Mouse (Mus musculus): ENCODE results near the gene Shroom3. TPM values are rescaled to one million over a fixed set of nuclear protein-coding genes. Genes with fewer than 3 reads are reported as not detected.
A peak's percentile ranks its signal among the peaks of the same experiment; 100 is the strongest.

Shroom3 gene
- polyA plus RNA-seq, 1 experiment from 2014 or later = 5.1 TPM

DNA sequence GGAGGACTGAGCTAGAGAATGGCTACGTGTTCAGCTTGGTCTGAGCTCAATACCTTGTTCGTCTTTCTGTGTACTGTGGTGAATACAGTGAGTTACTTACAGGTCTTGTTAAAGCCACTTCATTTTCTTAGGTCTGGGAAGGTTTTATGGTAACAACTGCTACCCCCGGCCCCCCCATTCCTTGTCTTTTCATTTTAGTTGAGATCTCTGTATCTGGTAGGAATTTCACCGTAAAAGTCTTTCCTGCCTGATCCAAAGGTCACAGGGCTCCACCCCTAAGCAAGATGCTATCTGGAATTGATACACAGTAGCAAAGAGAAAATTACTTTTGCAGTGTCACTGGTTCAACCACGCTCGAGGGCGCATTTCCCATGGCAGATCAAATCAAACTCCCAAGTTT is 218.6 kb downstream of the Shroom3 start:
- Histone ChIP-seq H3K4me2 (ENCODE audit: low read depth) (no peak overlapping the region), H3K36me3 (ENCODE audit: control insufficient read depth, insufficient read depth, low read length) (no peaks in the 10 kb centered on the region), H3K4me1 (ENCODE audit: control insufficient read depth, insufficient read depth, low read length) (peaks cover 24% of the 10 kb centered on the region), H3K27me3 (ENCODE audit: control insufficient read depth, insufficient read depth, low read length) (no peaks in the 10 kb centered on the region), H3K4me3 (ENCODE audit: low read depth, low read length) (no peak overlapping the region), H3K9ac (ENCODE audit: low read length) (no peak overlapping the region), H3K27ac (ENCODE audit: low read depth, low read length) (no peak overlapping the region), H3K9me3 (ENCODE audit: control insufficient read depth, low read length) (no peaks in the 10 kb centered on the region)
- DNase-seq (ENCODE audit: low spot score) (no peak), ATAC-seq (ENCODE audit: insufficient read depth, low FRiP score, low TSS enrichment) (no peak)
- 62% methylated on average over 7 of the region's 7 CpGs for WGBS

DNA sequence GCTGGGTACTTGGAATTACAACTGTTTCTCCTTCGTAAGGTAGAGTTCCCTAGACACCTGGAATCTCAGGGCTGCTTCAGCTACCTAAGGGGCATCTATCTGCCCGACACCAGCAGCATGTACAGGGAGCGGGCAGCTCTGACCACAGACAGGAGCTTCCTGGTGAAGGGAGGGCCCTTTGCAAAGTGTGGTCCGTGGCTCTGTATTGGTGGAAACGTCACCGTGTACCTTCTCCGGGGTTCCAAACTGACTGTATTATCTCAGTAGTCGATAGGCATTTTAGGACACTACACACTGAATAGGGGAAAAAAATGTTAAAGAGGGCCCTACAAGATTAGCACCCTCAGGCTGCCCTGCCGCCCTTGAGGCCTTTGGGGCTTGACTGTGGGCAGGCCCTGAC is 221.9 kb downstream of the Shroom3 start:
- peaks cover 13% of the 10 kb centered on the region for H3K4me1 ChIP-seq (ENCODE audit: control insufficient read depth, insufficient read depth, low read length)
- peaks cover 3% of the 10 kb centered on the region; the same call in 1 of the 2 replicates for H3K9me3 ChIP-seq (ENCODE audit: control insufficient read depth, low read length)
- no peak overlapping the region for H3K4me3 ChIP-seq (ENCODE audit: low read depth, low read length)
- H3K36me3 ChIP-seq (ENCODE audit: control insufficient read depth, insufficient read depth, low read length) = no peaks in the 10 kb centered on the region; the same call in 1 of the 2 replicates
- DNase-seq (ENCODE audit: low spot score) (no peak), ATAC-seq (ENCODE audit: insufficient read depth, low FRiP score, low TSS enrichment) (peak; percentile 21)
- peak overlapping the region; percentile 27 for H3K9ac ChIP-seq (ENCODE audit: low read length)
- H3K27me3 ChIP-seq (ENCODE audit: control insufficient read depth, insufficient read depth, low read length) = no peaks in the 10 kb centered on the region
- 55% methylated on average over 9 of the region's 9 CpGs for WGBS
- H3K27ac ChIP-seq (ENCODE audit: low read depth, low read length) = peak overlapping the region; percentile 39; the same call in 1 of the 2 replicates
- no peak overlapping the region for H3K4me2 ChIP-seq (ENCODE audit: low read depth)

DNA sequence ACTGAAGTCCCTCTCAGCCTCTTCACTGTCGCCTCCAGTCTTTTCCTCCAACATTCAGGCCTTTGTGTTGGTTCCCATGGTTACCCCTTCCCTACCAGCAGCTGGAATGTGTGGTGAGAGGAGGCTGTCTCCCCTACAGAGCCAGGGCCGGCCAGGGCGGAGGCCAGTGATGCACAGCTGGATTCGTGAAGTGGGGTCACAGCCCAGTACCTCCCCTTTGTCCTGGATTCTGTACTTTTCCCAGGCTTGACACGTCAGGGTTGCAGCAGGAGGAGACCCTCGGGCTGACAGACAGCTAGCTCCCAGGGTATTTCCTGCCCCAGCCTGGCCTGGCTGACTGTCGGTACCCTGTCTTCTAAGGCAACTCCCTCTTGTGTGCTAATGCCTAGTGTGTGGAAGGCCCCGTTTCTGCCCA is 222.4 kb downstream of the Shroom3 start:
- Histone ChIP-seq H3K9me3 (ENCODE audit: control insufficient read depth, low read length) (peaks cover 3% of the 10 kb centered on the region; the same call in 1 of the 2 replicates), H3K27me3 (ENCODE audit: control insufficient read depth, insufficient read depth, low read length) (no peaks in the 10 kb centered on the region), H3K36me3 (ENCODE audit: control insufficient read depth, insufficient read depth, low read length) (no peaks in the 10 kb centered on the region; the same call in 1 of the 2 replicates), H3K4me2 (ENCODE audit: low read depth) (no peak overlapping the region), H3K4me3 (ENCODE audit: low read depth, low read length) (no peak overlapping the region), H3K4me1 (ENCODE audit: control insufficient read depth, insufficient read depth, low read length) (peaks cover 13% of the 10 kb centered on the region), H3K9ac (ENCODE audit: low read length) (peak overlapping the region; percentile 27), H3K27ac (ENCODE audit: low read depth, low read length) (peak overlapping the region; percentile 40)
- ATAC-seq (ENCODE audit: insufficient read depth, low FRiP score, low TSS enrichment) (peak; percentile 92), DNase-seq (ENCODE audit: low spot score) (peak; percentile 80)
- 4% methylated on average over 8 of the region's 8 CpGs for WGBS

- H3K36me3 ChIP-seq (ENCODE audit: control insufficient read depth, insufficient read depth, low read length) = no peaks in the 10 kb centered on the region; the same call in 1 of the 2 replicates
- no peak overlapping the region for H3K27ac ChIP-seq (ENCODE audit: low read depth, low read length)
- H3K4me1 ChIP-seq (ENCODE audit: control insufficient read depth, insufficient read depth, low read length) = peaks cover 13% of the 10 kb centered on the region
- no peaks in the 10 kb centered on the region for H3K27me3 ChIP-seq (ENCODE audit: control insufficient read depth, insufficient read depth, low read length)
- no peak overlapping the region for H3K4me2 ChIP-seq (ENCODE audit: low read depth)
- ATAC-seq (ENCODE audit: insufficient read depth, low FRiP score, low TSS enrichment) (no peak), DNase-seq (ENCODE audit: low spot score) (no peak)
- peaks cover 3% of the 10 kb centered on the region; the same call in 1 of the 2 replicates for H3K9me3 ChIP-seq (ENCODE audit: control insufficient read depth, low read length)
- 90% methylated on average over 4 of the region's 4 CpGs for WGBS
- no peak overlapping the region for H3K4me3 ChIP-seq (ENCODE audit: low read depth, low read length)
- no peak overlapping the region for H3K9ac ChIP-seq (ENCODE audit: low read length)
These were observed 225.0 kb downstream of the Shroom3 start for GRCm38 (mm10) chr5:92908227-92908626.

DNA sequence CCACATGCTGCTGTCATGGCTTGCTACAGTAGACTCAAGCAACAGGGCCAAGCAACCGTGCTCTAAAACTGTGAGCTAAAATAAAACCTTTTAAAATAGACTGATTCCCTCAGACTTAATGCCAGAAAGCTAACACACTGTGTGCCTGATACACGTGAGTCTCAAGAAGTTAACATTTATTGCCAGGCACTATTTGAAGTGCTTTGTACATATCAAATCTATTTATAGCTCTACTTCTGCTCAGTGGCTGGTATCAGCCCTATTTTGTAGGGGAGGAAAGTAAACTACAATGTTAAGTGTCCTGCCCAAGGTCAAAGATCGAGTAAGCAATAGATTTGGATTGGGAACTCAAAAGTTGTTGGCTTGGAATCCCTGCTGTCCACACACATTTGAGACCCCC is 227.6 kb downstream of the Shroom3 start:
- H3K27me3 ChIP-seq (ENCODE audit: control insufficient read depth, insufficient read depth, low read length) = no peaks in the 10 kb centered on the region
- peaks cover 2% of the 10 kb centered on the region for H3K4me1 ChIP-seq (ENCODE audit: control insufficient read depth, insufficient read depth, low read length)
- DNase-seq (ENCODE audit: low spot score) = no peak
- H3K4me2 ChIP-seq (ENCODE audit: low read depth) = no peak overlapping the region
- H3K9me3 ChIP-seq (ENCODE audit: control insufficient read depth, low read length) = peaks cover 3% of the 10 kb centered on the region; the same call in 1 of the 2 replicates
- no peak for ATAC-seq (ENCODE audit: insufficient read depth, low FRiP score, low TSS enrichment)
- WGBS = 98% methylated on average over 3 of the region's 3 CpGs
- H3K36me3 ChIP-seq (ENCODE audit: control insufficient read depth, insufficient read depth, low read length) = no peaks in the 10 kb centered on the region; the same call in 1 of the 2 replicates
- no peak overlapping the region for H3K9ac ChIP-seq (ENCODE audit: low read length)
- no peak overlapping the region for H3K4me3 ChIP-seq (ENCODE audit: low read depth, low read length)
- no peak overlapping the region for H3K27ac ChIP-seq (ENCODE audit: low read depth, low read length)

- no peak overlapping the region for H3K27ac ChIP-seq (ENCODE audit: low read depth, low read length)
- 23% methylated on average over 10 of the region's 10 CpGs for WGBS
- H3K4me3 ChIP-seq (ENCODE audit: low read depth, low read length) = no peak overlapping the region
- no peak overlapping the region for H3K9ac ChIP-seq (ENCODE audit: low read length)
- H3K36me3 ChIP-seq (ENCODE audit: control insufficient read depth, insufficient read depth, low read length) = no peaks in the 10 kb centered on the region
- H3K4me2 ChIP-seq (ENCODE audit: low read depth) = no peak overlapping the region
- ATAC-seq (ENCODE audit: insufficient read depth, low FRiP score, low TSS enrichment) (no peak), DNase-seq (ENCODE audit: low spot score) (no peak)
- H3K4me1 ChIP-seq (ENCODE audit: control insufficient read depth, insufficient read depth, low read length) = peaks cover 8% of the 10 kb centered on the region
- H3K9me3 ChIP-seq (ENCODE audit: control insufficient read depth, low read length) = no peaks in the 10 kb centered on the region
- H3K27me3 ChIP-seq (ENCODE audit: control insufficient read depth, insufficient read depth, low read length) = no peaks in the 10 kb centered on the region
These were observed 232.2 kb downstream of the Shroom3 start for GRCm38 (mm10) chr5:92915421-92915820.

DNA sequence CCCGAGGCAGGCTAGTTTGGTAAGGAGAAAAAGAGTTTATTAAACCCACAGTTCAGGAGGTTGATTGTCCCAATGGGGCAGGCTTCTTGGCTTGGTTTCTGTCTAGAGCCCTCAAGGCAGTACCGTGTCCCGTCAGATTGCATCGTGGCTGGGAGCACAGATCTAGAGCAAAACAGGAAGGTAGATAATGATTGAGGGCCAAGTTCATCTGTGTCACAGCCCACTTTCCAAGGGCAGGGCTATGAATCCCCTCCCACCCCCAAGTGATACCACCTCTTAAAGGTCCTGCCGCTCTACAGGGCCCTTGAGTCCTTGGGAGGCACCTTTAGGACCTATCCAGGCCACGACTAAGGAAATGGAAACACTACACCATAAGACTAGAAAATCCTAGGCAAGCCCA is 234.5 kb downstream of the Shroom3 start:
- ATAC-seq (ENCODE audit: insufficient read depth, low FRiP score, low TSS enrichment) = no peak
- Histone ChIP-seq H3K4me1 (ENCODE audit: control insufficient read depth, insufficient read depth, low read length) (peaks cover 8% of the 10 kb centered on the region), H3K4me3 (ENCODE audit: low read depth, low read length) (no peak overlapping the region)

DNA sequence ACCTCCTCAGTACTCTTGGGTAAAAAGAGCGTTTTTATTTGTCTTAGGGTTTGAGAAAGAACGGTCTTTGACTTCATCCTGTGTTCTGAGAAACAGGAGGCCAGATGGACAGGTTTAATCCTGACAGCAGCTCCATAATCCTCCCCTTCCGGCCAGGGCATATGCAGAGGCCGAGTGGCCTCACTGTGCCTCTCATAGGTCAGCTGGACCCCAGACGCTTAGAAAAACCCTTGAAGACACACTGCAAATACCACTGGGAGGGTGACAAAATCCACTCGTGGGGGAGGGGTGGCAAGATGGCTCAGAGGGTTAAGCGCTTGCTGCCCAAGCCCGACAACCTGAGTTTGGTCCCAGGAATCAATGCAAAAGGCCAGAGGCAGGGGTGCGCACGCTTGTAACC is 234.9 kb downstream of the Shroom3 start:
- WGBS = 54% methylated on average over 10 of the region's 10 CpGs
- DNase-seq (ENCODE audit: low spot score) = no peak
- ATAC-seq (ENCODE audit: insufficient read depth, low FRiP score, low TSS enrichment) = no peak
- Histone ChIP-seq H3K9me3 (ENCODE audit: control insufficient read depth, low read length) (no peaks in the 10 kb centered on the region), H3K4me2 (ENCODE audit: low read depth) (no peak overlapping the region), H3K36me3 (ENCODE audit: control insufficient read depth, insufficient read depth, low read length) (0 out of 2 replicates have a peak, but pooled peaks cover 2% of the 10 kb centered on the region), H3K4me1 (ENCODE audit: control insufficient read depth, insufficient read depth, low read length) (peaks cover 8% of the 10 kb centered on the region), H3K27ac (ENCODE audit: low read depth, low read length) (no peak overlapping the region), H3K4me3 (ENCODE audit: low read depth, low read length) (no peak overlapping the region), H3K27me3 (ENCODE audit: control insufficient read depth, insufficient read depth, low read length) (no peaks in the 10 kb centered on the region), H3K9ac (ENCODE audit: low read length) (no peak overlapping the region)

More for the DNA sequence above, 234.5 kb downstream of the Shroom3 start:
- 0 out of 2 replicates have a peak, but pooled peaks cover 2% of the 10 kb centered on the region for H3K36me3 ChIP-seq (ENCODE audit: control insufficient read depth, insufficient read depth, low read length)
- H3K4me2 ChIP-seq (ENCODE audit: low read depth) = no peak overlapping the region
- no peaks in the 10 kb centered on the region for H3K9me3 ChIP-seq (ENCODE audit: control insufficient read depth, low read length)
- no peaks in the 10 kb centered on the region for H3K27me3 ChIP-seq (ENCODE audit: control insufficient read depth, insufficient read depth, low read length)
- no peak for DNase-seq (ENCODE audit: low spot score)
- 85% methylated on average over 6 of the region's 6 CpGs for WGBS
- no peak overlapping the region for H3K9ac ChIP-seq (ENCODE audit: low read length)
- no peak overlapping the region for H3K27ac ChIP-seq (ENCODE audit: low read depth, low read length)

GRCm38 (mm10) chr5:92918866-92919265 is 235.6 kb downstream of the Shroom3 start:
- peaks cover 8% of the 10 kb centered on the region for H3K4me1 ChIP-seq (ENCODE audit: control insufficient read depth, insufficient read depth, low read length)
- H3K27ac ChIP-seq (ENCODE audit: low read depth, low read length) = no peak overlapping the region
- no peak overlapping the region for H3K4me2 ChIP-seq (ENCODE audit: low read depth)
- H3K27me3 ChIP-seq (ENCODE audit: control insufficient read depth, insufficient read depth, low read length) = no peaks in the 10 kb centered on the region
- no peak for DNase-seq (ENCODE audit: low spot score)
- no peaks in the 10 kb centered on the region for H3K9me3 ChIP-seq (ENCODE audit: control insufficient read depth, low read length)
- no peak for ATAC-seq (ENCODE audit: insufficient read depth, low FRiP score, low TSS enrichment)
- H3K9ac ChIP-seq (ENCODE audit: low read length) = peak overlapping the region; percentile 6; the same call in 1 of the 2 replicates
- no peak overlapping the region for H3K4me3 ChIP-seq (ENCODE audit: low read depth, low read length)
- 0 out of 2 replicates have a peak, but pooled peaks cover 2% of the 10 kb centered on the region for H3K36me3 ChIP-seq (ENCODE audit: control insufficient read depth, insufficient read depth, low read length)
- 53% methylated on average over 9 of the region's 9 CpGs for WGBS
